Mouse (Mus musculus) kidney, postnatal 0 days (tissue): Measurements from ENCODE around the gene Gm28557. TPM values are rescaled to one million over a fixed set of nuclear protein-coding genes. Genes with fewer than 3 reads are reported as not detected.

Experiments used
- ATAC-seq: fragments of 200-750 bp; cut with Nextera tagmentation; replicated peaks from 2 replicates; pipeline ENCODE4 v1.8.0; 2017; ENCODE audit warnings: low read depth, moderate number of reproducible peaks, moderate TSS enrichment, moderate library complexity; ENCODE audit not compliant: low FRiP score
- DNase-seq: peaks from one replicate; pipeline ENCODE4 v3.0.0-alpha.2; 2016; ENCODE audit warnings: low spot score
- H3K27ac ChIP-seq: fragments of 300-500 bp; sonication (generic); 2 replicates; pipeline ENCODE4 v1.5.1; 2014; ENCODE audit warnings: mild to moderate bottlenecking
- H3K27me3 ChIP-seq: fragments of 300-500 bp; sonication (generic); 2 replicates; pipeline ENCODE4 v1.6.1; 2014; ENCODE audit warnings: low read length, mixed read lengths; ENCODE audit not compliant: insufficient read depth
- H3K36me3 ChIP-seq: fragments of 300-500 bp; sonication (generic); 2 replicates; pipeline ENCODE4 v1.6.1; 2014; ENCODE audit warnings: low read length, mixed read lengths; ENCODE audit not compliant: insufficient read depth
- H3K4me1 ChIP-seq: fragments of 300-500 bp; sonication (generic); replicated peaks from 2 replicates; pipeline ENCODE4 v1.6.1; 2014; ENCODE audit warnings: antibody characterized with exemption, low read length, mixed read lengths; ENCODE audit not compliant: insufficient read depth
- H3K4me2 ChIP-seq: fragments of 300-500 bp; sonication (generic); 2 replicates; pipeline ENCODE4 v1.6.1; 2014; ENCODE audit warnings: mild to moderate bottlenecking, low read length, moderate library complexity, mixed read lengths
- H3K4me3 ChIP-seq: fragments of 300-500 bp; sonication (generic); replicated peaks from 2 replicates; pipeline ENCODE4 v1.5.1; 2014; ENCODE audit warnings: low read depth, low read length
- H3K9ac ChIP-seq: fragments of 300-500 bp; sonication (generic); 2 replicates; pipeline ENCODE4 v1.6.1; 2014; ENCODE audit warnings: low read depth, low read length
- H3K9me3 ChIP-seq: fragments of 300-500 bp; sonication (generic); replicated peaks from 2 replicates; pipeline ENCODE4 v1.6.1; 2016; ENCODE audit warnings: low read length, inconsistent platforms, mixed read lengths
- CTCF ChIP-seq: IDR thresholded peaks from 2 replicates; pipeline ENCODE4 v1.5.1; 2016; ENCODE audit warnings: antibody characterized with exemption, low read depth, mild to moderate bottlenecking, moderate library complexity
- WGBS: fragments of 180-500 bp; shearing (Covaris S2); extraction: QIAGEN DNeasy Blood & Tissue Kit; methylation state at CpG from one replicate; pipeline ENCODE4 v1.1.7; 2014; 5-methylcytosine and 5-hydroxymethylcytosine counted together
- polyA plus RNA-seq: library from polyadenylated mRNA; unstranded; fragments of >200 nt; fragmentation: Nextera tagmentation; extraction: Ambion mirVana; gene quantifications from 2 replicates; pipeline ENCODE4 v1.2.1, GENCODE M21; 2015

Gene Gm28557
- polyA plus RNA-seq, 1 experiment from 2014 or later = 3.1 TPM

DNA sequence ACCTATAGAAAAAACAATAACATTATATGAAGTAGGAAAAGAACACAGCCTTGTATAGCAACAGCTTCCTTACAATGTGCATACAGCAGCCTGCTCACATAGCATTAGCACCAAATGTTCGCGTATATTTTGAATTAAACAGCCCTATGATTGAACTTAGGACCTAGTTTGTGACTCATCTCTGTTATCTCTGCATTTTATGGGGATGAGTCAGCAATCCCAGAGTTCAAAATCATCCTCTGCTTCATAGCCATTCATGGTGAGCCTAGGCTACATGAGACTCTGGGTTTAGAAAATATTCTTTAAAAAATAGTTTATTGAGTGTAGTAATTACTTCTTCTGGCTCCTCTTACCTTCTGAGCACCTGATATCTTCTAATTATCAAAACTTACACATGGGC lies 4.9 kb upstream of the Gm28557 start:
- Histone ChIP-seq H3K27ac (no peak overlapping the region), H3K9me3 (no peaks in the 10 kb centered on the region), H3K36me3 (no peaks in the 10 kb centered on the region), H3K4me2 (no peak overlapping the region), H3K27me3 (no peaks in the 10 kb centered on the region), H3K4me3 (no peak overlapping the region), H3K9ac (no peak overlapping the region), H3K4me1 (no peaks in the 10 kb centered on the region)
- ATAC-seq (no peak), DNase-seq (no peak)
- 93% methylated on average over 2 of the region's 2 CpGs for WGBS
- no peak for TF ChIP-seq CTCF

DNA sequence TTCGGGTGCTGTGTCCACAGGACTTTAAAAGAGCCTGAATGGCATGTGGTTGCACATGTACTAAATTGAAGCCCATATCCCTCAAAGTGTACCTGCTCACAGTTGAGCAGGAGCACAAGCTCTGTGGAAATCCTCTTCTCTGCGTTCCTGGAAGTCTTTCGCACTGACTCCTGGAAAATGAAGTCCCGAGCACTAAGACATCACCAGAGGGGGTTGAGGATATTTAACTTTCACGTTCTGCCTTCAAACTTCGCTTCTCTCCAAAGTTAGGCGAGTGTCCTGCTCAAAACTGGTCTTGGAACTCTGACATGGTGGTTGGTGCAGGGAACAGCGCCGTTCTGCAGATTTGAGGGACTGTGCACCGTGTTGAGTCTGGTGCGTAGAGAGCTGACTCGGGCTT lies 3.7 kb upstream of the Gm28557 start:
- no peaks in the 10 kb centered on the region for H3K36me3 ChIP-seq
- WGBS = 78% methylated on average over 12 of the region's 12 CpGs
- no peak overlapping the region for H3K27ac ChIP-seq
- peaks cover 7% of the 10 kb centered on the region for H3K4me1 ChIP-seq
- no peak for TF ChIP-seq CTCF
- no peak overlapping the region for H3K4me3 ChIP-seq
- DNase-seq (no peak), ATAC-seq (no peak)
- no peaks in the 10 kb centered on the region for H3K27me3 ChIP-seq
- H3K4me2 ChIP-seq = no peak overlapping the region
- no peak overlapping the region for H3K9ac ChIP-seq
- H3K9me3 ChIP-seq = no peaks in the 10 kb centered on the region

DNA sequence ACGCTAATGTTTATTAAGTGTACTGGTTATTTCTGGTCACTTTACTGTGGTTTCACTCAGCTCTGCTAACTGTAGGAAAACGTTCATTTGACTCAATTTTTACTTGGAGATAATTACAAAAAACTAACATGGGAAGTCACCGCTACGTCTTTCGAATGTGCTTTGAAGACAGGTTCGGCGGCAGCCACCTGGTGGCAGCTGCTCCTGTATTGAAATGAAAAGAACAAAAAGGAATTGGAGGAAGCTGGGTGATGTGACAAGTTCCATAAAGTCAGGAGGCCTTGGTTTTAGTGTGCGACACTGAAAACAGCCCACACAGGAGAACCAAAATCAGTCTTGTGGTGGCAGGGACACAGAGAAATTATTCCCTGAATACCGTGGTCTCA lies 410 bp upstream of the Gm28557 start:
- H3K4me3 ChIP-seq = peak overlapping the region; percentile 66
- no peak overlapping the region for H3K9ac ChIP-seq
- DNase-seq (no peak), ATAC-seq (peak; percentile 56)
- H3K9me3 ChIP-seq = no peaks in the 10 kb centered on the region; the same call in 1 of the 2 replicates
- H3K4me2 ChIP-seq = peak overlapping the region; percentile 63
- H3K36me3 ChIP-seq = no peaks in the 10 kb centered on the region
- TF ChIP-seq CTCF = peak; percentile 62
- 5% methylated on average over 9 of the region's 9 CpGs for whole genome bisulfite sequencing
- H3K4me1 ChIP-seq = peaks cover 7% of the 10 kb centered on the region
- H3K27ac ChIP-seq = peak overlapping the region; percentile 38; the same call in 1 of the 2 replicates
- H3K27me3 ChIP-seq = no peaks in the 10 kb centered on the region

DNA sequence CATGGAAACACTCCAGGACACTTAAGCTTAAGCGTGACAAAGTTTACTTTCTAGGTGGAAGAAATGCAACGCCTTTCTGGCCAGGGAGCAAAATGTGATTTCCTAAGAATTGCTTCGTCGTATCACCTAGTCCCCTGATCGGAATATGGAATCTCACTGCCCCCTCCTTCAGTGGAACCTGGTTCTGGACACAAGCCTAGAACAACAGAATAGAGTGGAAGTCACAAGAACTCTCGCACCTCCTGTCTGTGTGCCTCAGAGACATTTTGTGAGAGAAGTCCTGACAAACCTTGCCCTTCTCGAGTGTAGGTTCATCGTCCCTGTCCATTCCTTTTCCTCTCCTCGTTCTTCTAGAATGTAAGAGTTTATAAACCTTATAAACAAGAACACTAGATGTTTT lies 723 bp downstream of the Gm28557 start:
- Histone ChIP-seq H3K36me3 (no peaks in the 10 kb centered on the region), H3K9ac (peak overlapping the region; percentile 58), H3K27ac (peak overlapping the region; percentile 90), H3K27me3 (no peaks in the 10 kb centered on the region), H3K4me3 (peak overlapping the region; percentile 66), H3K4me2 (peak overlapping the region; percentile 63), H3K9me3 (no peaks in the 10 kb centered on the region; the same call in 1 of the 2 replicates), H3K4me1 (peaks cover 7% of the 10 kb centered on the region)
- 47% methylated on average over 9 of the region's 9 CpGs for WGBS
- DNase-seq (no peak), ATAC-seq (no peak)
- TF ChIP-seq CTCF = no peak

DNA sequence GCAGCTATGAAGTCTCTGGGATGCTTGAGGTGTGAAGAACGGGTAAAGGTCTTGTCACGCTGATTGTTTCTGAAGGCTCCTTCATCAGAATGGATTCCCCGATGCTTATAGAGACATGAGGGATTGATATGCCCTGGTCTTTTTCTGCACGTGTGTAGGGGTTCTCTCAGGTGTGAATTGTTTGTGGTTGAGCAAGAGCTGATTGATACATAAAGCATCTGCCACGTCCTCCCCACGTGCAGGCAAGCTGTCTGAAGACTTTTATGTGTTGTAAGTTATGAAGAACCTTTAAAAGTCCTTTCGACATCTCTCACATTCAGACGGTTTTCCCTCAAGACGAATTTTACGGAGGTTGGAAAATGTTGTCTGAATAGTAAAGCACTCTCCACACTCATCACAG lies 10.5 kb downstream of the Gm28557 start, which contains the start of gene Zfp708:
Gene Zfp708, minus strand, starts transcription at position 101 of the 400 bp plus-strand sequence.
- no peak for TF ChIP-seq CTCF
- Histone ChIP-seq H3K4me3 (no peak within 1 kb of the TSS), H3K27ac (no peak within 1 kb of the TSS), H3K9ac (no peak within 1 kb of the TSS), H3K36me3 (no peaks in the 10 kb centered on the region), H3K9me3 (no peaks in the 10 kb centered on the region), H3K4me1 (no peaks in the 10 kb centered on the region), H3K4me2 (no peak within 1 kb of the TSS), H3K27me3 (no peaks in the 10 kb centered on the region)
- ATAC-seq (no peak), DNase-seq (no peak)
- 87% methylated on average over 10 of the region's 10 CpGs for WGBS

- H3K9me3 ChIP-seq = no peaks in the 10 kb centered on the region
- TF ChIP-seq CTCF = no peak
- no peak overlapping the region for H3K4me2 ChIP-seq
- 93% methylated on average over 1 of the region's 1 CpGs for WGBS
- no peaks in the 10 kb centered on the region for H3K27me3 ChIP-seq
- no peak overlapping the region for H3K27ac ChIP-seq
- DNase-seq (no peak), ATAC-seq (no peak)
- no peaks in the 10 kb centered on the region for H3K4me1 ChIP-seq
- no peak overlapping the region for H3K9ac ChIP-seq
- no peaks in the 10 kb centered on the region for H3K36me3 ChIP-seq
- H3K4me3 ChIP-seq = no peak overlapping the region
Observed at GRCm38 (mm10) chr13:67090154-67090553, 18.2 kb downstream of the Gm28557 start.

GRCm38 (mm10) chr13:67081946-67082345 lies 26.5 kb downstream of the Gm28557 start:
- no peak for DNase-seq
- H3K4me1 ChIP-seq = no peaks in the 10 kb centered on the region

More at GRCm38 (mm10) chr13:67081946-67082345, 26.5 kb downstream of the Gm28557 start:
- H3K27me3 ChIP-seq = no peaks in the 10 kb centered on the region
- WGBS = 61% methylated on average over 1 of the region's 1 CpGs
- H3K36me3 ChIP-seq = 0 out of 2 replicates have a peak, but pooled peaks cover 3% of the 10 kb centered on the region
- peak overlapping the region; percentile 74 for H3K4me2 ChIP-seq
- no peaks in the 10 kb centered on the region for H3K9me3 ChIP-seq
- ATAC-seq = no peak
- peak overlapping the region; percentile 92 for H3K27ac ChIP-seq
- peak overlapping the region; percentile 55 for H3K4me3 ChIP-seq
- TF ChIP-seq CTCF = no peak
- H3K9ac ChIP-seq = peak overlapping the region; percentile 65; the same call in 1 of the 2 replicates
